Mouse (Mus musculus) neural tube, postnatal 0 days (tissue): Measurements from ENCODE around the gene Gimap8. TPM values are rescaled to one million over a fixed set of nuclear protein-coding genes. Genes with fewer than 3 reads are reported as not detected.

Experiments
- polyA plus RNA-seq: library from polyadenylated mRNA; unstranded; fragments of >200 nt; fragmentation: Nextera tagmentation; extraction: Ambion mirVana; gene quantifications from 2 replicates; pipeline ENCODE4 v1.2.1, GENCODE M21; 2015

Gene Gimap8
- polyA plus RNA-seq, result 0.36 and 0.50 TPM in 2 replicates

DNA sequence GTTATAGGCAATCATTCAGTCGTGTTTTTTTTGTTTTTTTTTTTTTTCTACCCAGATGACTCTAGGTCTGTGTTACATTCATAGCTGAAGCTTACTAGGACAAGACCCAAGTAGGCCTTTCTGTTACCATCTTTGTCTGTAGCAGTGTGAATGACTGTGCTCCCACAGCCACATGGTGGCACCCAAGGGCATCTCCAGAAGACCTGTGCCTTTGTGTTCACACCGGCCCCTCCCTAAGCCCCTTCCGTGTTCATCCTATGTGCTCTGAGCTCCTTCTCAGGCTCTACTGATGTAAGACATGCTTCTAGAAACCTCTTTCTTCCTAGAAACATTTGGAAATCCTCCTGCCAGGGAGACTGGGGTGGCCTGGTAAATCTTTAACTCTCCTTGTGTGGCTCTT, at the start of gene Gimap8:
Gene Gimap8, plus strand, starts transcription at position 240 of the 400 bp plus-strand sequence.

DNA sequence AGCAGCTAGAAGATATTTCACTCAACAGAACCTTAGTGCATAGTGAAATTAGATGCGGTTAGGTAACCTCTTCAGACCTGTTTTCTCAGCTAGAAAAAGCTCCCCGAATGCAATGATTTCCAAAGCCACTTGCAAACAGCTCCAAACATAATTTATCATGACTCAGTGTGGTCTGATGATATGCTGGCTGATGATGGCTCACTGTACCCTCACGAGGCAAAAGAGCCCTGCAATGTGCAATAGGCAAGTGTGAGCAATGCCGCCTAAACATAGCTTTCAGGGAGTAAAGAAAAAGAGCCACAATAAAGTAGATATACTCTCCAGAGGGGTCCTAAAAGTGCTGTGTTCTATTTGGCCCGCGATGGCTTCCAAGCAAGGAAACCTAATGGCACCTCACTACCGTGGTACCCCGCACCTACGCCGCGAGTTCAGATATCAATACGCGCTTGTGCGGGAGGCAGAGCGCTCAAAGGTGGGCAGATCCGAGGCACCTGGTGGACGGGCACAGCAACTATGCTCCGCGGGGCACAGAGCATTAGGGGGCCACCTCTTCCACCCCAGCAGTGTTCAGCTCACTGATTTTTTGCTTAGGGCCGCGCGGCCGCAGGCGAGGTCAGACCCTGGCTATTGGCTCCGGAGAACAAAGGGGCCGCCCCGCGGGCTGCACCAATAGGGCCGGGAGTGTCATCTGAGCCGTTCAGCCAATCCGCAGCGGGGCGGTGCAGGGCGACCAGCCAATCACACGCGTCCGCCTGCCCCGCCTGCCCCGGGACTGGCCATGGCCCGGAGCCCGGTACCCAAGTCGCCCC, 45.6 kb upstream of the Gimap8 start, which contains the start of gene Zfp775:
Gene Zfp775, plus strand, starts transcription at position 793 of the 809 bp plus-strand sequence.

DNA sequence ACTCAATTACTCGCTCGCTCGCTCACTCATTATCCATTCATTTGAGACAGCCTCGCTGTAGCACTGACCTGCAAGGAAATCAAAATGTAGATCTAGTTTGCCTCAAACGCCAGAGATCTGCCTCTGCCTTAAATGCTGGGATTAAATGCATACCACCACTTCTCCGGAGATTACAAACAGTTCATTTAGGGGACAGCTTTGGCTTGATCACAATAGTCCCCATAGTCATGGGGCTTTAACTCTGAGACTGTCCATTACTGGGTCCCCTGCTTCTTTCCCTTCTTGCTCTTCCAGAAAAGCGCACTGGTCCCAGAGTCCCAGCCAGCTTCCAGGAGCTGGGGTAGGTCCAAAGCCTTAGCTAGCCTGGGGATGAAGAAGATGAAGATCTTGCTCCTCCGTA, 20.6 kb upstream of the Gimap8 start, which contains the start of gene AI854703:
Gene AI854703, plus strand, starts transcription at position 301 of the 400 bp plus-strand sequence.

DNA sequence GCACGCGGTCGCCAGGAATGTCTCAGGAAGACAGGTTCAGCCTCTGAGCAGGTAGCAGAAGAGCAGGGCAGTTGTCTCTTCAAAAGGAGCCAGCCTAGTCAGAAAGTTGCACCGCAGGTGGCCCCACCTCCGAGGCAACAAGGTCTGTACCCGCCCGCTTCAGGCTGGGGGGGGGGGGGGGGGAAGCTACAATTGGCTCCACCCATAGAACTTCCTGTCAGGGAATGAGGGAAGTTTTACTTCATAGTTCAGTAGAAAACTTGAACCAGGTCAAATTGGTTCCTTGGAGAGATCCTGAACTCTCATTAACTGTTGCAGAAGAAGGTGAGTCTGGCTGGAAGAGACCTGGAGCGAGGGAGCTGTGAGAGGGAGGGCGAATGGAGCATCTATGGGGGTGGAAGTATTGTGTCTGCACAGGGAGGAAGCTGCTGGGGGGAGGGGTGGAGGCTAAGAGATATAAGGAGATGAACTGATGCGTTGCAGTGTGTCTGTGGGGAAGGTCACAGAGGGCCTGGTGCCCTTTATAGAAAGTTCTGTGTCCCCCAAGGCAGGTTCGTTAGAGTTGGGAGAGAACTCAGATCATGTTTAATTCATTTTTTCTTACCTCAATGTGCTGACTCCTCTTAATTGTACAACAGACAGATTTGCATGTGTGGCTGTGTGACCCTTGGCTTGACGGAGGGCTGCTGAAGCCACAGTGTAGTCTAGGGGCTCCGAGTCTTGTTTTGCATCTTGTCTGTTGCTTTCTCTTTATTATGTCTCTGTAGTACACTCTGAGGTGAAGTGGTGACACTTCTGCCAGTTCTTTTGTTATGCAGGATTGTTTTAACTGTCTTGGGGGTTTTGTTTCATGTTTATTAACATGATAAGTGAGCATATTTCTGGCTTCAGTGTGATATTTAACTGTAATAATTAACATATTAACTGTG, 29.2 kb downstream of the Gimap8 start, which contains the start of gene Gimap9:
Gene Gimap9, plus strand, starts transcription at position 199 of the 929 bp plus-strand sequence.

DNA sequence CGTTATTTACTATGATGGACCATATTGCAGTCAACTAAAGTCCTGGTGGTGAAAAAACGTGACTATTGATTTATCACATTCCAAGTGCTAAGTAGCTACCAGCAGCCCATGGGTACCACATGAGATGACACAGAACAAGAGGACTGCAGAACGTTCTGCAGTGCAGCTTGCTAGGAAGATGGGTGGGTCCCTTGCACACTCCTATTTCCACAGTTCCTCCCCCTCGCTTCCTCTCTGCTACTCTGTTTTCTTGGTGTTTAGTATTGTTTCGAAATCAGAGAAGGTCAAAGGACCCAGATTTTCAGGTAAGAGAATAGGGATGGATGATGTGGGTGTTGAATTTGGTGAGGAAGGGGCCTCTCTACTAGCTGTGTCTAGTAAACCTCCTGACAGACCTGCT, 37.3 kb downstream of the Gimap8 start, which contains the start of gene Gimap4:
Gene Gimap4, plus strand, starts transcription at position 231 of the 400 bp plus-strand sequence.

Other genes with a start within 250 kb of the Gimap8 start
- 45.1 and 46.9 TPM in 2 replicates for gene Zfp467, start 201.4 kb upstream of the Gimap8 start, polyA plus RNA-seq
- gene Sspo, start 199.0 kb upstream of the Gimap8 start, polyA plus RNA-seq, result 0.17 and 0.27 TPM in 2 replicates
- 494 and 535 TPM in 2 replicates for gene Atp6v0e2, start 109.6 kb upstream of the Gimap8 start, polyA plus RNA-seq
- 15.0 and 15.1 TPM in 2 replicates for gene Lrrc61, start 92.4 kb upstream of the Gimap8 start, polyA plus RNA-seq
- gene Rarres2, start 74.4 kb upstream of the Gimap8 start, polyA plus RNA-seq, result 21.1 and 23.0 TPM in 2 replicates
- gene Gm45021, start 57.6 kb upstream of the Gimap8 start, polyA plus RNA-seq, result not detected in 2 replicates
- 33.1 and 38.6 TPM in 2 replicates for gene Repin1, start 53.4 kb upstream of the Gimap8 start, polyA plus RNA-seq
- not detected in 2 replicates for gene Gm44965, start 53.3 kb upstream of the Gimap8 start, polyA plus RNA-seq
- 7.1 and 7.3 TPM in 2 replicates for gene Zfp775, start 45.2 kb upstream of the Gimap8 start, polyA plus RNA-seq
- gene AI854703, start 20.5 kb upstream of the Gimap8 start, polyA plus RNA-seq, result 38.7 and 38.8 TPM in 2 replicates
- 1.0 and 1.2 TPM in 2 replicates for gene Gimap9, start 28.9 kb downstream of the Gimap8 start, polyA plus RNA-seq
- 0.57 and 0.62 TPM in 2 replicates for gene Gimap4, start 37.3 kb downstream of the Gimap8 start, polyA plus RNA-seq
- gene Gimap6, start 61.0 kb downstream of the Gimap8 start, polyA plus RNA-seq, result 5.7 and 6.9 TPM in 2 replicates
- gene Gm28053, start 71.4 kb downstream of the Gimap8 start, polyA plus RNA-seq, result 0.68 TPM in 1 of 2 replicates, not detected in the other
- not detected in 2 replicates for gene Gimap7, start 71.4 kb downstream of the Gimap8 start, polyA plus RNA-seq
- gene Gimap1, start 91.8 kb downstream of the Gimap8 start, polyA plus RNA-seq, result 5.9 and 8.2 TPM in 2 replicates
- 1.7 and 2.2 TPM in 2 replicates for gene Gimap5, start 99.0 kb downstream of the Gimap8 start, polyA plus RNA-seq
- not detected in 2 replicates for gene Gimap3, start 123.6 kb downstream of the Gimap8 start, polyA plus RNA-seq
- gene Tmem176a, start 193.7 kb downstream of the Gimap8 start, polyA plus RNA-seq, result 85.7 and 92.0 TPM in 2 replicates
- 178 and 196 TPM in 2 replicates for gene Tmem176b, start 194.3 kb downstream of the Gimap8 start, polyA plus RNA-seq
- not detected in 2 replicates for gene Aoc1, start 225.7 kb downstream of the Gimap8 start, polyA plus RNA-seq